Mouse (Mus musculus): ENCODE results near the gene Gm28308. TPM values are rescaled to one million over a fixed set of nuclear protein-coding genes. Genes with fewer than 3 reads are reported as not detected.

Gene Gm28308
- total RNA-seq, 4 experiments from 2014 or later: 0.54 TPM; not detected in 3

- no peak for DNase-seq (ENCODE audit: low spot score)
Observed at GRCm38 (mm10) chr6:52232984-52233545, 19.9 kb upstream of the Gm28308 start.

GRCm38 (mm10) chr6:52232568-52232965, 19.4 kb upstream of the Gm28308 start:
- no peak for DNase-seq (ENCODE audit: low spot score)

DNA sequence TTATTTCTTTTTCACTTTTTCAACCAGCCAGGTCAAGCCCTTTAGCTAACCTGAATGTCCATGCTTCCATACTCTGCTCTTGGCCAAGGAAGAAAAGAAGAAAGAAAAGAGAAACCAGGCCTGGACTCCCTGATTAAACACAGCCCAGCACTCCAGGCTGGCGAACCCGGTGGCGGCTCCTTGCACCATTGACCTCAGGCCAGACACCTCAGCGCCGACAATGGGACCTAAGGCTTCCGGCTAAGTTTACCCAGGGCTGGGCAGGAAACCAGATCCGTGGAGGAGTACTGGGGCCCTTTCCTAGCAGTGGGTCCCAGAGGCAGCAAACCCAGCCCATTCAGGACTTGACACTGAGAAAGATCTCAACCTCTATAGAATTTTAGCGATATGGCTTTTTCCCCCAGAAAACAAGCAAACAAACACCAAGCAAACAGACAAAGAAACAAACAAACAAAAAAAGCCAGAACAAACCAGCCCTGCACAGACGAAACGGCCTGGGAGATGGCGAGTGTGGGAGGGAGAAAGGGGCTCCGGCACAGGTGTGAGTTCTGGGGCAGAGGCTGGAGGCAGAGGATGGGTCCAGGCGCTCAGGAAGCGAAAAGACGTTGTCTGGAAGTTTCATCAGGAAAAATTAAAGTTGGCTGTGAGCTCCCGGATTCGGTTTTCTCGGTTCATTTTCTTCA, 18.9 kb upstream of the Gm28308 start:
- DNase-seq (ENCODE audit: low spot score): no peak

DNA sequence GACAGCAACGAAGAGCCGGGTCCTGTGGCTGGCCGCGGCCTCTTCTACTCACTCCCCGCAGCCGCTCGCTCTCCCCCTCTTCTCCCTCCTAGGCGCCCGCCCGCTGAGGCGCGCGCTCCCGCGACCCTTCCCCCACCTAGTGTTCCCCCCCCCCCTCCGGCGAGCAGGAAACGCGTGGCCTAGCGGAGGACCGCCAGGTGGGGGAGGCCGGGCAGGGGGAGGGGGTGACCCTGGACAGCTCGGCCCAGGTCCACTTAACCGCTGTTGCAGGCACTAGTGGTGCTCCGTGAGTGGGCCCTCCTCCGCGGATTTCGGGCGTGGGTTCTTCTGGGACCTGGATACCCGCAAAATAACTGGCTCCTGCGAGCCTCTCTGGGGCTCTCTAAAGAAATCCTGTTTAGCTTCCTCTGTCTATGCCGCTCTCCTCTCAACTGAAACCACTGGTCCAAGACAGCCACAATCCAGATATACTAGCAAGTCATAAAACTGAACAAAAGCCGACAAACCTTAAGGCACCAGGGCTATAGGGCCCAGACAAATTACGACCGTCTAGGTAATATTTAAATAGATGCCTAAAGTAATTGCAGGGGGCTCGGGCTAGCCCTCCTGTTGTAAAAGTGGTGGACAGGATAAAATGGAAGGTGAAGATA, 17.5 kb upstream of the Gm28308 start, which contains the start of gene Hoxa9:
Hoxa9 (minus strand) TSS at position 574 of the 650 bp plus-strand sequence.
- DNase-seq (ENCODE audit: low spot score): no peak

DNA sequence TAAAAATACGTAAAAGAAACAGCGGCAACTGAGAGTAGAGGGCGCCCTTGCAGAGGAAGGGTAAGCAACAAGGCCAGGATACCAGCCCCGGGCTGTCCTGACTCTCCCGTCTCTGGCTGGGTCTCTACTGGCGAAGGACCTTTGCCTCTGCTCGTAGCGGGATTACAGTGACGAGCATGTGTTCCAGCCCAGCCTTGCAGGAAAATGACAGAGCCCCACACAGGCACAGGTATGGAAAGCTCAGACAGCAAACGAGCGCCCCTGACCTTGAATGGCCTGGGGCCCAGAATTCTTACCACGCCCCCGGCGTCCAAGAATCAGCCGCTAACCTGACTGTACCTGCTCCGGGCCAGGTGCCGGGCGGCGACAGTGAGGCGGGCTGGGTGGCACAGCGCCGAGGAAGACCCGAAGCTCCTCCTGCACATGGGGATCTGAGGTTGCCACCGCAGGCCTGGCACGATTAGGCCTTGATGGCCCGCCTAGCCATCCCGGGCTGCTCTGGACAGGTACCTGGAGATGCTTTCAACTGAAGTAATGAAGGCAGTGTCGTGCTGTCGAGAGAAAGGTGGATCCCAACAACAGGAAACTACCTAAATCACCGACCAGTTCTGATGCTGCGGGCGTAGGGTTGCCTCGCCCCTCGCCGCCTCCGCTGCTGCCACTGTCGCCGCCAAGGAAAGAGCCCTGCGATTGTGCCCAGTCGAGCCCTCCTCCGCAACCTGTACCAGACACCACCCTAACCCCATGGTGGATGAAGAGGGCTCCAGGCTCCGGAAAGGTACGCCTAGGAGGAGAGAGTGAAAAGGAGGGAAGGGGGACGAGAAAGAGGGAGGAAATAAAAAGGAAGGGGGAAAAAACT, 16.6 kb upstream of the Gm28308 start:
- no peak for DNase-seq (ENCODE audit: low spot score)

- no peak for DNase-seq (ENCODE audit: low spot score)
Observed at GRCm38 (mm10) chr6:52228475-52229465, 15.6 kb upstream of the Gm28308 start.

GRCm38 (mm10) chr6:52227470-52228222, 14.5 kb upstream of the Gm28308 start:
- DNase-seq (ENCODE audit: low spot score): no peak

GRCm38 (mm10) chr6:52226569-52227257, 13.6 kb upstream of the Gm28308 start:
- DNase-seq (ENCODE audit: low spot score): no peak

GRCm38 (mm10) chr6:52225612-52226568, 12.8 kb upstream of the Gm28308 start:
- DNase-seq (ENCODE audit: low spot score): no peak

DNA sequence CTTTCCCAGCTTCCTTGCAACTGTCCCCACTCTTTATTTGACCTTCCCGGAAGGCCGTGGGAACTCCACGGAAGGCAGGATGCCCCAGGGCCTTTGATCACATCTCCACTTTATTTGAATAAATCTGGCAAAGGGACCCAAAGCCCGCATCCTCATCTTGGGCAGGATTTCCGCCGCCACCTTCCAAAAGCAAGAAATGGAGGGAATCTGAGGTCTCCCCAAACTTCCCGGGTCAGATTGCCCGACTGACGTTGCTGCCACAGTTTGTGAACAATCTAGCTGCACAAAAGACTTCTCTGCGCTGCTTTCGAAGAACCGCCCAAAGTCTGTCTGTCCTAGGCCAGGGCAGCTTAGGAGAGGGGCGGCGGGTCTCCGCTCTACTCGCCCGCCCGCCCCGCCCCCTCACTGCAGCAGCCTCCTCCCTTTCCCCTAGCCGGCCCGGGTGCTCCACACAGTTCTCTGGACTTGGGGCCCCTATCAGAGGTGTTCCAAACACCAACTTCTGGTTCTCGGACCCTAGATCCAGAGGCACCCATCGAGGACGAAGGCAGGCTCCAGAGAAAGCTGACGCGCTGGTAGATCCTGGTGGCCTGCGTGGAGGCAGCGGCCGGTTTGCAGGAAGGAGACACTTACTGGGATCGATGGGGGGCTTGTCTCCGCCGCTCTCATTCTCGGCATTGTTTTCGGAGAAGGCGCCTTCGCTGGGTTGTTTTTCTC, 11.9 kb upstream of the Gm28308 start:
- no peak for DNase-seq (ENCODE audit: low spot score)

GRCm38 (mm10) chr6:52223939-52224760, 11.0 kb upstream of the Gm28308 start:
- no peak for DNase-seq (ENCODE audit: low spot score)

GRCm38 (mm10) chr6:52222729-52223128, 9.6 kb upstream of the Gm28308 start:
- DNase-seq (ENCODE audit: low spot score): no peak

- DNase-seq (ENCODE audit: low spot score): no peak
Observed at GRCm38 (mm10) chr6:52221993-52222685, 9.0 kb upstream of the Gm28308 start.

- DNase-seq (ENCODE audit: low spot score): peak; percentile 82
Observed at GRCm38 (mm10) chr6:52221337-52221992, 8.3 kb upstream of the Gm28308 start, which contains the start of gene Hoxa7. Gene Hoxa7, minus strand, starts transcription at chr6:52221854.

GRCm38 (mm10) chr6:52220865-52221310, 7.7 kb upstream of the Gm28308 start:
- DNase-seq (ENCODE audit: low spot score): no peak
